Mouse (Mus musculus) brain, adult 2 months (tissue): Measurements from ENCODE around the gene Prop1.

Experiments
- DNase-seq: peaks from one replicate; pipeline ENCODE4 v3.0.0; 2011; ENCODE audit warnings: low read depth, low spot score

The Prop1 gene

GRCm38 (mm10) chr11:50953665-50954064 is at the start of gene Prop1:
TSS of gene Prop1 (minus strand) at chr11:50953765.
- DNase-seq, result no peak

GRCm38 (mm10) chr11:51003296-51003695 is 49.7 kb upstream of the Prop1 start, which contains the start of gene Olfr51:
TSS of gene Olfr51 (plus strand) at chr11:51003596.
- no peak for DNase-seq

GRCm38 (mm10) chr11:50981667-50982066 is 28.1 kb upstream of the Prop1 start, which contains the start of gene Olfr1377:
TSS of gene Olfr1377 (plus strand) at chr11:50981967.
- DNase-seq, result no peak

- peak; percentile 3 for DNase-seq
Measured at GRCm38 (mm10) chr11:50977216-50977615, 23.7 kb upstream of the Prop1 start.

- no peak for DNase-seq
Measured at GRCm38 (mm10) chr11:50966230-50966629, 12.7 kb upstream of the Prop1 start, which contains the start of gene Olfr1378. TSS of gene Olfr1378 (plus strand) at chr11:50966530.

GRCm38 (mm10) chr11:50964886-50965285 is 11.3 kb upstream of the Prop1 start:
- DNase-seq, result no peak

- peak; percentile 89 for DNase-seq
Measured at GRCm38 (mm10) chr11:50952290-50952689, 1.3 kb downstream of the Prop1 start.

- no peak for DNase-seq
Measured at GRCm38 (mm10) chr11:50943506-50943905, 10.1 kb downstream of the Prop1 start, which contains the start of gene 4933414I15Rik. TSS of gene 4933414I15Rik (minus strand) at chr11:50943765.

- peak; percentile 16 for DNase-seq
Measured at GRCm38 (mm10) chr11:50942386-50942785, 11.2 kb downstream of the Prop1 start.

GRCm38 (mm10) chr11:50939621-50940366 is 13.8 kb downstream of the Prop1 start:
- peak; percentile 79 for DNase-seq

- no peak for DNase-seq
Measured at GRCm38 (mm10) chr11:50938435-50938834, 15.1 kb downstream of the Prop1 start.

GRCm38 (mm10) chr11:50932040-50932439 is 21.5 kb downstream of the Prop1 start:
- DNase-seq, result no peak

- DNase-seq, result peak; percentile 98
Measured at GRCm38 (mm10) chr11:50931451-50931866, 22.1 kb downstream of the Prop1 start, which contains the start of gene Zfp354b. TSS of gene Zfp354b (minus strand) at chr11:50931633.

- peak; percentile 50 for DNase-seq
Measured at GRCm38 (mm10) chr11:50931021-50931420, 22.5 kb downstream of the Prop1 start.

GRCm38 (mm10) chr11:50930469-50931014 is 23.0 kb downstream of the Prop1 start:
- DNase-seq, result peak; percentile 47

GRCm38 (mm10) chr11:50915671-50916320 is 37.8 kb downstream of the Prop1 start, which contains the start of gene Zfp2:
TSS of gene Zfp2 (minus strand) at chr11:50916165.
- peak; percentile 97 for DNase-seq

- DNase-seq, result peak; percentile 60
Measured at GRCm38 (mm10) chr11:50914461-50914860, 39.1 kb downstream of the Prop1 start.

GRCm38 (mm10) chr11:50913301-50913700 is 40.3 kb downstream of the Prop1 start:
- DNase-seq, result no peak

- peak; percentile 87 for DNase-seq
Measured at GRCm38 (mm10) chr11:50908136-50908535, 45.4 kb downstream of the Prop1 start.
